Mouse (Mus musculus) NIH3T3 (cell line): ENCODE data around the gene Smim5.

ENCODE experiments used
- DNase-seq: peaks from one replicate; pipeline ENCODE4 v3.0.0-alpha.2; 2012; ENCODE audit warnings: low read depth

Smim5 gene

DNA sequence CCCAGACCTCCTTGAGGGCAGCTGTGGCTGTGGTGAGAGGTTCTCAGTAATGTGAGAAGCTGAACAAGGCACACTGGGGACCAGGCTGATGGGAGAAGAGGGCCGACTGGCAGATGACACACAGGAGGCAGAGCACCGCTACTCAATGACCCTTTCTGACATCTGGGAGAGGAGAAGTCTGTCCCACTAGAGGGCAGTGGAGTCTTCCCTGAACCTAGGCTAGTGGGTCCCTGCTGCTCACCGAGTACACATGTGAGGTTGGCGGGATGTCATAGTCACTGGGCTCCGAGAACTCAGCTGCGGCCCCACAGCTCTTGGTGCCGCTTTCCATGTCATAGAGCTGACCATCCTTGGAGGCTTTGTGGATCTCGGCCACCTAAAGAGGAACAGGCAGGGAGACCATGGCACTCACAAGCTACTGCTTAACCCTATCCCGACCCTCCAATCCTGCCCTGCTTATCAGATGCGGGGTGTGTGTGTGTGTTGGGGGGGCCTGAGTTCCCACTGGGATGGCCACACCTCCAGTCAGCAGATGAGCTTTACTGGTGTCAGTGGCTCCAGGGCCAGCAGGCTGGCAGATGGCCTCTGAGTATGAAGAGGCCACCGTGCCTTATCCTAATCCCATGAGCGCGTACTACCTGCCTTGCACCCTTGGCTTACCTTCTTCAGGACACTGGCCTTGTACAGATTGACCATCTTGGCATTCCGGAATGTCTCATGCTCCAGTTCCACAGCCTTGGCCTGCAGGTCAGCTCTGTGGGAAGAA is 4.8 kb upstream of the Smim5 start:
- DNase-seq, result no peak

DNA sequence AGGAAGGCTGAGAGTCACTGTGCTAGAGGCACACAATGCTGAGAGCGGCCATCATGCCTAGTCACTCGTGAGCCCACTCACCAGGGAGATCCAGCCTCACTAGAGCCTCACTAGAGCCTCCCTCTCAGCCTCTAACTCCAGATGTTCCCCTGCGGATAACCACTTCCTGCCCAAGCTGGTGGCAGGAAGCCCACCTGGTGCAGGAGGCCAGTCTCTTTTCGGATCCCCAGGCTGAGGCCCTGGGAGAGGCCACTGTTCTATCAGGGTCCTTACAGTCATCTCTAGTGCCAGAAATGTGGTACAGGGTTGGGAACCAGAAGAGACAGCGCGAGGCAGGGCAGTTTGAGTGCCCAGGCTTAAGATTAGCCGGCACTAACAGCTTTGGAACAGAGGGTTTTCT is 1.3 kb upstream of the Smim5 start:
- no peak for DNase-seq

GRCm38 (mm10) chr11:115898886-115899285 is 880 bp upstream of the Smim5 start:
- peak; percentile 45 for DNase-seq

- no peak for DNase-seq
These were observed 983 bp downstream of the Smim5 start for GRCm38 (mm10) chr11:115900561-115901337.

DNA sequence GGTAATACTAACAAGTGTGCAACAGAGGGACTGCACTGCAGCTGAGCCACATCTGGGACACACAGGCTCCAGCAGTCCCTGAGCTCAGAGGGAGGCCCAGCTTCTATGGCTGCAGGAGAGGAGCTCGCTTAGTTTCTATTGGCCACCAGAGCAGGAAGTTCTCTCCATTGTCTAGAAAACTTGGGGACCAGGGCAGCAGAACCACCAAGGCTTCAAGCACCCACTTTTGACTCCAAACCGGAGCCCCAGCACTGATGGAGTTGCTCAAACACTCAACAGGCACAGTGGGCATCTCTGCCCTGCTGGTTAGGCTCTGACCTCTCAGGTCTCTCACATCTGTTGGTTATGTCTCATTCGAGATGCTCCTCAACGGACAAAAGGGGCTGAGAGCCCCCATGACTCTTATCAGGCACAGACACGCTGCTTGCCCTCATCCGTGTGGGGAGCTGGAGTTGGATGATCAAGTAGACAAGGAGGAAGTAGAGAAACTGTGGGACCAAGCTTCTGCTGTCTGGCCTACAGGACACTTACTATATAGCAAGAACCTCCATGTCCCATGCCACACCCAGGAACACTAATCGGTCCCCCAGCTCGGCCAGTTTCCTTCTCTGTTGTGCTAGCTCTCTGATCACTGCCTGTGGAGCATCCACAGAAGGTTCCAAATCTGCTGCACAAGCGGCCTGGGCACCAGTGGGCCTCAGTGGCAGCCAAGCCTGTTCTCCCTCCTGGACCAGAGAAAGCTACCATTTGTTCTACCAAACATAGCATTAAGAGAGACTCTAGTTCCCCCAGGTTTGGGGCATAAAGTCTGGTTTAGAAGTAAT is 1.8 kb downstream of the Smim5 start:
- DNase-seq, result no peak

DNA sequence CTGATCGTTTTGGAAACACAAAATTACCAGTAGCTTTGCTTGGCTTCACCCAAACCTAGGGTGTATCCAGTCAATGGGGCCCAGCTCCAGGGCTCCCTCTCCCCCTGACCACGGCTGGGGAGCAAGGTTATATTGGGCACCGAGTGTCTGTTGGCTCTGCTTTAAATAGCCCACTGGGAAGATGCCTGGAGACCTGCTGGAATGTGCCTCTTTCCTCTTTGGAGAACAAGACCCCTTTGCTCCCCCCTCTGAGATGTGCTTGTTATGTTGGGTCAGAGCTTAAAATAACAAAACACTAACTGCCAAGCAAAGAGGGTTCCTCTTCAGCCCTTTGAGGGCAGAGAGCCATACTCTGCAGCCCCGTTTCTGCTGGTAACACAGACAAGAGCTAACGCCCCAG is 2.4 kb downstream of the Smim5 start:
- DNase-seq, result no peak

DNA sequence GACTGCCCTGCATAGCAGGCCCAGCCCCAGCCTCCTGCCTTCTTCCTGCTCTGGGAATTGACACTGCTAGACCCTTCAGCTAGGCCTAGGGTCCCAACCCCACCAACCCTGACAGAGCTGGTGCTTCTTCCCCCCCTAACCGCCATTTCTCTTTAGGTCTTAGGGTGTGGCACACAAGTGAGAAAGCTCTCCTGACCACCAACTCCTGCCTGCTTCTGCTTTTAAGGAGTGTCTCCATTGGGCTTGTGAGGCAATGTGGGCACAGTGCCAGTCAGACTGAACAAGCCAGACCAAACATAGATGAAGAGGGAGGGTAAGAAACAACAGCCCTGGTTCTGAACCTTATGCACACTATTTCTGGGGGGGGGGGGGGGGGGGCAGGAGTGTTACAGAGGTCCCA is 3.1 kb downstream of the Smim5 start:
- peak; percentile 82 for DNase-seq

- peak; percentile 17 for DNase-seq
These were observed 3.8 kb downstream of the Smim5 start for GRCm38 (mm10) chr11:115903384-115904230.

DNA sequence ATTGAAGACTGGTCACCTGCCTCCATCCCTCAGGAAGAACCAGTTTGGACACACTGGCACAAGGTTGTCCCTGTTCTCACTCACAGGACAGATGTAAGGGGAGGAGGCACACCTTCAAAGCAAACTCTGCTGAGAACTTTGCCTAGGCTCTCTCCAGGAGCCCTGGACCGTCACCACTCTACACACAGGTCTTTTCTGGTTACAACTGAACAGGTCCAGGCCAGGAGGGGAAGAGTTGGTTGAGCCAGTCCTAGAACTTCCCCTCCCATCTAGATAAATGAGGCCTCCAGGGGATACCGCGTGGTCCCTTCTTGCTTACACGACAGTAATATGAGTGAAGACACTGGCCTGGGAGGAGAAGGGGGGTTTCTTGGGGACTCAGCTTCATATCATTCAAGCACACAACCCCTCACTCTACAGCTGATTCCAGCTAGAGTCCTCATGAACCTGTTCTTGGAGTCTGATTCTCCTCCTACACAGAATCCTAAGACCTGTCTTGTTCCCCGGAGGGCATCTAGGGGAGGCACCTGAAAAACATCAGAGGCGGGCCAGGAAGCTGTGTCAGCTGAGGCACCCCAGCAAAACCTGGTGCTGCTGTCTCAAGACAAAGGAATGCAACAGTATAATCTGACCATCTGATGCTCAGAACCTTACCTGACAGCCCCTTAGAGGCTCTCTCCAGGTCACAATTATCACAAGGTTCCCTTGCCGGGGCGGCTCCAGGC is 4.6 kb downstream of the Smim5 start:
- DNase-seq, result no peak

DNA sequence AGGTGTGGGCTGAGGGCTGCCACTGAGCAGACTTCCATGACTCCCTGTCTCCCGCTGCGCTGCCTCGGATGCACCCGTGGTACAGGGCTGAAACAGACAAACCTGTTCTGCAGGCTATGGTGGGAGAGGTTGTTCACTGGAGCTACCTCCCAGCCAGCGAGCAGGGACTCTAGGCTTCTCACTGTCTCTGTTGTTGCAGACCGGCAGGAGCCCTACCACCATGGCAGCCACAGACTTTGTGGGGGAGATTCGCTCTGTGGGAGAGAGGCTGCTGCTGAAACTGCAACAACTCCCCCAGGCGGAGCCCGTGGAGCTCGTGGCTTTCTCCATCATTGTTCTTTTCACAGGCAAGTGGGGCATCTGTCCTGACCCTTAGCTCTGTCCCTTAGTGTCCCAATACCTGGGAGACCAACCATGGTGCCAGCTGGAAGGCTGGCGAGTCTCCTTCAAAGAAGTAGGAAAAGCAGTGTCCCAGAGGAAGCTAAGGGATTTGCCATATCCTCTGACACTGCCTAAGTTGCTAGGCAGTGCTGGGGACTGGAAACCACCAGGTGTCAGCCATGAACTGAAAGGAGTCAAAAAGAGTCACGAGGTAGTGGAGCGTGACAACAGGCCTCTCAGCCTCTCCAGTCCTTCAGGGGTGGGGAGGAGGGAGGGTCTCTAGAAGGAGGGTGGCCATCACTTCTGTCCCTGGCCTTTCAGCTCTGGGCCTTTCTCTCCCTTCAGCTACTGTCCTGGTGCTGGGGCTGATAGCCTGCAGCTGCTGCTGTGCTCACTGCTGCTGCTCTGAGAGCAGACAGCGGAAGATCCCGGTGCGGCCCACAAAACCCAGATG is 5.4 kb downstream of the Smim5 start:
- no peak for DNase-seq

GRCm38 (mm10) chr11:115906116-115906515 is 6.3 kb downstream of the Smim5 start:
- no peak for DNase-seq

GRCm38 (mm10) chr11:115906521-115906920 is 6.8 kb downstream of the Smim5 start:
- DNase-seq, result no peak

GRCm38 (mm10) chr11:115911134-115911561 is 11.4 kb downstream of the Smim5 start:
- DNase-seq, result no peak

DNA sequence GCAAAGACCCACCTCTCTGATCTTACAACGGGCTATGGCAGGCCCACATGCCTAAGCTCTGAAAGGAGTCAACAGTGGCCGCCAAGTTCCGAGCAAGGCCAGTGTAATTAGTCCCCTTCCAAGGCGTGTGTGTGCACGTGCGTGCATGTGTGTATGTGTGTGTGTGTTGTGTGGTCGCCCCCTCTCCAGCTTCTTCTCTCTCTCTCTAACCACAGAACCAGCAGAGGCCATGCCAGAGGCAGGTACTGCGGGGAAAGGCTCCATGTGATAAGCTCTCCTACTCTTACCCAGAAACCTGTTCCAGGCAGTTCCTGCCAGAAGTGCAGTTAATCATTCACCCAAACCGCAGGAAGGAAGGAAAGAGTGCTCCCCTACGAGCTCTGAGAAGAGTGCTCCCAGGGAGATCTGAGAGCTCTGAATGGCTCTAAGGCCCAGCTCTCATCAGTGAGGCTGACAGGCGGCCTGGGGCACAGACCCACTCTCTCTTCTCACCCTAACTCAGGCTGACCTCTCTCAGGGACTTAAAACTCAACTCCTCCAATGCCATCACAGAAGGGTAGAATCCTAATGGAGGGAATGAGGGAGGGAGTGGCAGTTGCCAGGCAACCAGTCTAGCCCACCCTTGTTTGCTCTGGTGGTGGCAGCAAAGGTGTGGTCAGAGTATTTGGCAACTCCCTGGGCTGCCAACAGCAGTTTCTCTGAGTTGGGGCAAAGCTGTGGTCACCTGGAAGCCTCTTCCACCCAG is 12.0 kb downstream of the Smim5 start, which contains the start of gene Smim6:
TSS of gene Smim6 (plus strand) at position 386 of the 745 bp plus-strand sequence.
- no peak for DNase-seq

GRCm38 (mm10) chr11:115916579-115916978 is 16.8 kb downstream of the Smim5 start:
- no peak for DNase-seq

DNA sequence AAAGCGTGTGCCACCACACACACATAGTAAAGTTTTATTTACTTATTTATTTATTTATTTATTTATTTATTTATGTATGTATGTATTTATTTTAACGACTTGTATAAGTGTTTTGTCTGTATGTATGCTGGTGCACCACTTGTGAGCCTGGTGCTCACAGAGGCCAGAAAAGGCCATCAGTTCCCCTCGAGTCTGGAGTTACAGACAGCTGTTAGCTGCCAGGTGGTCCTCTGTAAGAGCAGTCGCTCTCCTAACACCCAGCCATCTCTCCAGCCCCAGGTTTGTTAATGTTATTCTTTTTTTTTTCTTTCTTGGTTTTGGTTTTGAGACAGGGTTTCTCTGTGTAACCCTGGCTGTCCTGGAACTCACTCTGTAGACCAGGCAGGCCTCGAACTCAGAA is 18.9 kb downstream of the Smim5 start:
- no peak for DNase-seq

GRCm38 (mm10) chr11:115919073-115919472 is 19.3 kb downstream of the Smim5 start:
- no peak for DNase-seq

GRCm38 (mm10) chr11:115920110-115920818 is 20.5 kb downstream of the Smim5 start:
- DNase-seq, result peak; percentile 72
